8 mouse cellular contexts compared by ENCODE assay signal in genomic region chr12:108244778-108245177, GRCm38 (mm10). TPM values are rescaled to one million over a fixed set of nuclear protein-coding genes. Genes with fewer than 3 reads are reported as not detected.
DNase-seq lines count a peak whose midpoint lies in the region; ATAC-seq and TF ChIP-seq lines count a peak whose summit lies in the region.

No protein-coding gene starts in this region.

- peak overlapping the region; percentile 45 for H3K4me2 ChIP-seq in intestine, postnatal 0 days (replicated peaks; ENCODE audit: low read depth)
- peak overlapping the region; percentile 40 for H3K4me2 ChIP-seq in liver, postnatal 0 days (ENCODE audit: low read depth, low read length)
- peak overlapping the region; percentile 15; the same call in 1 of the 2 replicates for H3K4me2 ChIP-seq in neural tube, embryonic 15.5 days

- no peaks in the 10 kb centered on the region for H3K36me3 ChIP-seq in intestine, postnatal 0 days (ENCODE audit: control insufficient read depth, insufficient read depth)
- no peaks in the 10 kb centered on the region for H3K36me3 ChIP-seq in liver, postnatal 0 days (replicated peaks; ENCODE audit: insufficient read depth, low read length)
- no peaks in the 10 kb centered on the region for H3K36me3 ChIP-seq in neural tube, embryonic 15.5 days

- no peak overlapping the region for H3K9ac ChIP-seq in intestine, postnatal 0 days (ENCODE audit: low read depth, low read length)
- H3K9ac ChIP-seq in liver, postnatal 0 days (replicated peaks), result 0 out of 2 replicates have a peak overlapping the region, but pooled peaks have one; percentile 21
- no peak overlapping the region for H3K9ac ChIP-seq in neural tube, embryonic 15.5 days (replicated peaks)

- TF ChIP-seq CTCF in intestine, postnatal 0 days (IDR thresholded peaks at IDR 0.05; ENCODE audit: low read depth), result no peak
- TF ChIP-seq CTCF in liver, postnatal 0 days (IDR thresholded peaks at IDR 0.05; ENCODE audit: low read depth), result no peak

- H3K9me3 ChIP-seq in intestine, postnatal 0 days (ENCODE audit: control insufficient read depth), result no peaks in the 10 kb centered on the region
- H3K9me3 ChIP-seq in liver, postnatal 0 days (ENCODE audit: low read length), result no peaks in the 10 kb centered on the region
- H3K9me3 ChIP-seq in neural tube, embryonic 15.5 days (replicated peaks), result no peaks in the 10 kb centered on the region

- ATAC-seq in intestine, postnatal 0 days, result peak; percentile 18
- ATAC-seq in liver, postnatal 0 days, result peak; percentile 37; the same call in 1 of the 2 replicates
- no peak for ATAC-seq in neural tube, embryonic 15.5 days (ENCODE audit: low FRiP score)

- peak overlapping the region; percentile 83 for H3K27ac ChIP-seq in intestine, postnatal 0 days (ENCODE audit: low read depth, low read length)
- peak overlapping the region; percentile 22; the same call in 1 of the 2 replicates for H3K27ac ChIP-seq in liver, postnatal 0 days (ENCODE audit: low read depth)
- peak overlapping the region; percentile 60 for H3K27ac ChIP-seq in neural tube, embryonic 15.5 days (replicated peaks)

- H3K4me3 ChIP-seq in intestine, postnatal 0 days (ENCODE audit: low read depth, low read length), result no peak overlapping the region
- no peak overlapping the region for H3K4me3 ChIP-seq in liver, postnatal 0 days (ENCODE audit: low read depth, low read length)
- no peak overlapping the region for H3K4me3 ChIP-seq in neural tube, embryonic 15.5 days (replicated peaks)

- no peak for TF ChIP-seq EP300 in liver, postnatal 0 days (IDR thresholded peaks at IDR 0.05; ENCODE audit: low read depth)

- WGBS in intestine, postnatal 0 days, result under 1% methylated on average over 8 of the region's 8 CpGs
- under 1% methylated on average over 8 of the region's 8 CpGs for whole genome bisulfite sequencing in liver, postnatal 0 days (ENCODE audit: insufficient replicate concordance)
- WGBS in neural tube, embryonic 15.5 days, result 2% methylated on average over 8 of the region's 8 CpGs

- peak; percentile 70 for DNase-seq in adipocyte (ENCODE audit: low spot score)
- DNase-seq in cerebellum, postnatal 10 days, result peak; percentile 80 to 85
- DNase-seq in heart, adult 18-20 months, result peak; percentile 88 to 89
- peak; percentile 65 for DNase-seq in liver, postnatal 0 days
- DNase-seq in right cerebral cortex, postnatal 14 days, result no peak
- no peak for DNase-seq in frontal cortex, postnatal 25 days (ENCODE audit: low spot score in 2 of 2)

- peaks cover 15% of the 10 kb centered on the region for H3K4me1 ChIP-seq in intestine, postnatal 0 days (replicated peaks; ENCODE audit: control insufficient read depth, insufficient read depth, low read length)
- H3K4me1 ChIP-seq in liver, postnatal 0 days (ENCODE audit: insufficient read depth), result peaks cover 31% of the 10 kb centered on the region
- peaks cover 89% of the 10 kb centered on the region for H3K4me1 ChIP-seq in neural tube, embryonic 15.5 days

- no peaks in the 10 kb centered on the region for H3K27me3 ChIP-seq in intestine, postnatal 0 days (replicated peaks; ENCODE audit: control insufficient read depth, insufficient read depth, low read length)
- H3K27me3 ChIP-seq in liver, postnatal 0 days (ENCODE audit: insufficient read depth, low read length), result no peaks in the 10 kb centered on the region
- H3K27me3 ChIP-seq in neural tube, embryonic 15.5 days (replicated peaks), result no peaks in the 10 kb centered on the region

RNA-seq across cellular contexts. Expression of gene Ccdc85c, which starts 30.4 kb away (rescaled TPM):
- total RNA-seq in heart, adult 18-20 months (2021), result 10 to 100 TPM; 38.5 to 42.5 TPM
- polyA plus RNA-seq in intestine, postnatal 0 days (2015; fragmentation: Nextera tagmentation; extraction: Ambion mirVana), result 10.1 and 12.0 TPM in 2 replicates
- 1.5 TPM in 2 replicates for polyA plus RNA-seq in liver, postnatal 0 days (2015; fragmentation: Nextera tagmentation; extraction: Ambion mirVana)
- polyA plus RNA-seq in neural tube, embryonic 15.5 days (2015; fragmentation: Nextera tagmentation; extraction: Ambion mirVana), result 10.5 and 11.9 TPM in 2 replicates

Comparison
In these comparisons a context has a peak if more than half of its experiments do, and no peak if none do; other contexts are left out.
1. DNase-seq: peak in adipocyte (single experiment), cerebellum, postnatal 10 days (2 of 2), heart, adult 18-20 months (2 of 2) and liver, postnatal 0 days (single experiment); none in right cerebral cortex, postnatal 14 days (single experiment) and frontal cortex, postnatal 25 days (0 of 2).
2. H3K27ac ChIP-seq: peak in every context shown above with its lines; median percentile 83 in intestine, postnatal 0 days; 60 in neural tube, embryonic 15.5 days; 22 in liver, postnatal 0 days.
3. Peak in every context shown above with its lines, with median percentiles within 50 percentile points of each other: H3K4me2 ChIP-seq.